Mouse (Mus musculus) MEL (cell line): ENCODE measurements around the gene Sc5d. TPM values are rescaled to one million over a fixed set of nuclear protein-coding genes. Genes with fewer than 3 reads are reported as not detected.

ENCODE experiments used
- DNase-seq: peaks from one replicate; pipeline ENCODE4 v3.0.0; 2011; ENCODE audit warnings: low read depth, low spot score
- H3K27ac ChIP-seq: 2 replicates; pipeline ENCODE4 v1.5.1; 2012; ENCODE audit warnings: low read depth, mild to moderate bottlenecking, control low read depth, low read length, moderate library complexity; ENCODE audit not compliant: control insufficient read depth
- H3K27me3 ChIP-seq, 2 experiments: fragments of 150-350 bp in 1 of 2; sonication (generic) in 1 of 2; 2 replicates each; pipeline ENCODE4 v1.6.1; 2012; ENCODE audit warnings: low read length in 2 of 2, mild to moderate bottlenecking in 2 of 2, improper control_type of control experiment in 1 of 2, moderate library complexity in 1 of 2; ENCODE audit not compliant: insufficient read depth in 2 of 2, control insufficient read depth in 1 of 2
- H3K36me3 ChIP-seq, 2 experiments: 2 replicates each; pipeline ENCODE4 v1.6.1; 2012 to 2014; ENCODE audit warnings: low read length in 2 of 2, improper control_type of control experiment in 1 of 2, inconsistent platforms in 1 of 2, mild to moderate bottlenecking in 1 of 2; ENCODE audit not compliant: insufficient read depth in 2 of 2, control insufficient read depth in 1 of 2
- H3K4me1 ChIP-seq, 2 experiments: fragments of 150-350 bp in 1 of 2; sonication (generic) in 1 of 2; 2 replicates each; pipeline ENCODE4 v1.6.1; 2012; ENCODE audit warnings: low read length in 2 of 2, improper control_type of control experiment in 1 of 2, mild to moderate bottlenecking in 1 of 2; ENCODE audit not compliant: insufficient read depth in 2 of 2, control insufficient read depth in 1 of 2
- H3K4me3 ChIP-seq, 2 experiments: fragments of 150-350 bp in 1 of 2; sonication (generic) in 1 of 2; 2 replicates each; pipeline ENCODE4 v1.5.1; 2012; ENCODE audit warnings: low read depth in 2 of 2, low read length in 2 of 2, mild to moderate bottlenecking in 2 of 2, moderate library complexity in 2 of 2, control low read depth in 1 of 2, improper control_type of control experiment in 1 of 2; ENCODE audit not compliant: control insufficient read depth in 1 of 2, insufficient read depth in 1 of 2
- H3K79me2 ChIP-seq: 2 replicates; pipeline ENCODE4 v1.6.1; 2012; ENCODE audit warnings: mild to moderate bottlenecking, low read length, moderate library complexity; ENCODE audit not compliant: control insufficient read depth, poor library complexity, insufficient read depth
- H3K9ac ChIP-seq: 2 replicates; pipeline ENCODE4 v1.6.1; 2012; ENCODE audit warnings: low read depth, mild to moderate bottlenecking, control low read depth, low read length, moderate library complexity; ENCODE audit not compliant: control insufficient read depth, poor library complexity, severe bottlenecking
- H3K9me3 ChIP-seq: fragments of 150-350 bp; sonication (generic); replicated peaks from 2 replicates; pipeline ENCODE4 v1.6.1; 2012; ENCODE audit warnings: mild to moderate bottlenecking, low read length, improper control_type of control experiment, moderate library complexity; ENCODE audit not compliant: insufficient read depth
- CTCF ChIP-seq, 3 experiments: IDR thresholded peaks in 2 of 3; conservative IDR thresholded peaks in 1 of 3; 2 replicates each; pipeline ENCODE4 v1.5.1; 2011 to 2012; ENCODE audit warnings: low read length in 3 of 3, low read depth in 2 of 3, mild to moderate bottlenecking in 2 of 3, improper control_type of control experiment in 1 of 3, inconsistent platforms in 1 of 3, mixed read lengths in 1 of 3, moderate library complexity in 1 of 3; ENCODE audit not compliant: control insufficient read depth in 1 of 3, insufficient read depth in 1 of 3, poor library complexity in 1 of 3, severe bottlenecking in 1 of 3
- SMC3 ChIP-seq: IDR thresholded peaks from 2 replicates; pipeline ENCODE4 v1.6.1; 2011; ENCODE audit warnings: low read depth, low read length, improper control_type of control experiment
- polyA plus RNA-seq, 2 experiments: library from polyadenylated mRNA; stranded (reverse) in 1 of 2; unstranded in 1 of 2; fragments of >175 nt in 1 of 2; fragments of >200 nt in 1 of 2; gene quantifications; 2 replicates each; pipeline versions ENCODE4 v1.2.1 to v1.2.4; 2012; ENCODE audit warnings: low replicate concordance in 2 of 2, low read depth in 1 of 2; ENCODE audit not compliant: insufficient read length in 2 of 2, insufficient read depth in 1 of 2, missing spikeins in 1 of 2
- total RNA-seq: library from RNA; depleted of rRNA; stranded (reverse); fragments of 300-350 nt; gene quantifications from 2 replicates; pipeline ENCODE4 v1.2.3, GENCODE M21; 2012; rRNA removed

Sc5d gene
- total and polyA plus RNA-seq, 3 experiments, result 17.9 to 24.2 TPM; not detected in 1

DNA sequence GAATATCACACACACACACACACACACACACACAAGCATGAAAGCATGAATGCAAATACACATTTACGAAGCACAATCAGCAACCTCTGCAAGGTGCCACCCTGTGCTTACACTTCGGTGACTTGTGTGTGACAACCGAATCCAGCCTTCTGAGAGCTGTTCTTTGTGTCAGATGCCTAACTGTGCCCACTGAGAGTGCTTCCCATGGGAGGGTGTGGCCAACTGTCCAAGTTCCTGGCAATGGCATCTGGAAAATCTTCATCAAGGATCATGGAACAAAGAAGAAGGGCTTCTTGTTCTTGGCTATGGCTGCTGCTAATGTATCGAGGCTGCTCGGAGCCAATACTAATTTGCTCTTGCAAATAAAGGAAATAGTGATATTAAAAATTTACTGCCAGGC lies 61.8 kb downstream of the Sc5d start:
- no peaks in the 10 kb centered on the region for H3K79me2 ChIP-seq
- no peaks in the 10 kb centered on the region for H3K27me3 ChIP-seq
- no peak overlapping the region for H3K4me3 ChIP-seq
- no peaks in the 10 kb centered on the region for H3K4me1 ChIP-seq
- H3K27ac ChIP-seq, result no peak overlapping the region
- no peak overlapping the region for H3K9ac ChIP-seq
- DNase-seq, result no peak
- no peaks in the 10 kb centered on the region for H3K9me3 ChIP-seq
- no peak for TF ChIP-seq SMC3
- TF ChIP-seq CTCF (IDR thresholded peaks at IDR 0.05 in 2 of 3, conservative IDR thresholded peaks at IDR 0.05 in 1 of 3; ENCODE audit: control insufficient read depth in 1 of 3, insufficient read depth in 1 of 3, low read depth in 2 of 3, low read length in 3 of 3, poor library complexity in 1 of 3, severe bottlenecking in 1 of 3), result no peak
- H3K36me3 ChIP-seq, result no peaks in the 10 kb centered on the region

Other genes starting within 250 kb of the Sc5d start
- not detected in 2 replicates for gene Sorl1, start 140.0 kb downstream of the Sc5d start, total RNA-seq
- not detected for gene Sorl1, start 140.0 kb downstream of the Sc5d start, polyA plus RNA-seq
- not detected in 2 replicates for gene Tecta, start 135.7 kb upstream of the Sc5d start, total RNA-seq
- not detected for gene Tecta, start 135.7 kb upstream of the Sc5d start, polyA plus RNA-seq
- 13.8 and 15.5 TPM in 2 replicates for gene Tbcel, start 243.6 kb upstream of the Sc5d start, total RNA-seq
- 10 to 100 TPM; 20.4 to 39.8 TPM for gene Tbcel, start 243.6 kb upstream of the Sc5d start, polyA plus RNA-seq